Mouse (Mus musculus): ENCODE data around the gene Polr2a. TPM values are rescaled to one million over a fixed set of nuclear protein-coding genes. Genes with fewer than 3 reads are reported as not detected.
A peak's percentile ranks its signal among the peaks of the same experiment; 100 is the strongest.
"Not testable (repeated sequence)": the region's sequence is repeated elsewhere in the genome, so short reads cannot be mapped to it uniquely, and the experiment has no call there.

The Polr2a gene
- total RNA-seq, 4 experiments from 2014 or later, result 27.8 to 38.4 (median 35.3) TPM

- no peak for DNase-seq (ENCODE audit: low spot score in 2 of 2)
These were observed 3.7 kb downstream of the Polr2a start for GRCm38 (mm10) chr11:69754701-69755100.

GRCm38 (mm10) chr11:69754233-69754632 lies 4.2 kb downstream of the Polr2a start:
- DNase-seq (ENCODE audit: low spot score in 2 of 2), result no peak

- DNase-seq (ENCODE audit: low spot score in 2 of 2), result no peak
These were observed 5.8 kb downstream of the Polr2a start for GRCm38 (mm10) chr11:69752686-69753085.

- no peak for DNase-seq (ENCODE audit: low spot score in 2 of 2)
These were observed 6.8 kb downstream of the Polr2a start for GRCm38 (mm10) chr11:69751635-69752034.

- not testable (repeated sequence) for DNase-seq (ENCODE audit: low spot score in 2 of 2)
These were observed 27.0 kb downstream of the Polr2a start for GRCm38 (mm10) chr11:69731408-69731807.

GRCm38 (mm10) chr11:69729063-69729462 lies 29.4 kb downstream of the Polr2a start:
- DNase-seq (ENCODE audit: low spot score in 2 of 2), result peak; percentile 40 to 43

- DNase-seq (ENCODE audit: low spot score in 2 of 2), result no peak
These were observed 32.5 kb downstream of the Polr2a start for GRCm38 (mm10) chr11:69725951-69726350.

GRCm38 (mm10) chr11:69723074-69723473 lies 35.4 kb downstream of the Polr2a start:
- DNase-seq (ENCODE audit: low spot score in 2 of 2), result no peak

- DNase-seq (ENCODE audit: low spot score in 2 of 2), result no peak
These were observed 37.6 kb downstream of the Polr2a start for GRCm38 (mm10) chr11:69720852-69721251.

- DNase-seq (ENCODE audit: low spot score in 2 of 2), result no peak
These were observed 39.0 kb downstream of the Polr2a start for GRCm38 (mm10) chr11:69719423-69719822.

- no peak for DNase-seq (ENCODE audit: low spot score in 2 of 2)
These were observed 39.8 kb downstream of the Polr2a start for GRCm38 (mm10) chr11:69718661-69719060.

GRCm38 (mm10) chr11:69716953-69717352 lies 41.5 kb downstream of the Polr2a start:
- DNase-seq (ENCODE audit: low spot score in 2 of 2), result no peak

GRCm38 (mm10) chr11:69715929-69716328 lies 42.5 kb downstream of the Polr2a start:
- DNase-seq (ENCODE audit: low spot score in 2 of 2), result no peak

- no peak for DNase-seq (ENCODE audit: low spot score in 2 of 2)
These were observed 43.0 kb downstream of the Polr2a start for GRCm38 (mm10) chr11:69715482-69715881.

- DNase-seq (ENCODE audit: low spot score in 2 of 2), result no peak
These were observed 43.7 kb downstream of the Polr2a start for GRCm38 (mm10) chr11:69714636-69715329.

GRCm38 (mm10) chr11:69712954-69713672 lies 45.3 kb downstream of the Polr2a start:
- no peak for DNase-seq (ENCODE audit: low spot score in 2 of 2)

- no peak for DNase-seq (ENCODE audit: low spot score in 2 of 2)
These were observed 47.4 kb downstream of the Polr2a start for GRCm38 (mm10) chr11:69711082-69711481.

- no peak for DNase-seq (ENCODE audit: low spot score in 2 of 2)
These were observed 48.0 kb downstream of the Polr2a start for GRCm38 (mm10) chr11:69710470-69710869.

GRCm38 (mm10) chr11:69709554-69710446 lies 48.6 kb downstream of the Polr2a start:
- no peak for DNase-seq (ENCODE audit: low spot score in 2 of 2)

- no peak for DNase-seq (ENCODE audit: low spot score in 2 of 2)
These were observed 49.7 kb downstream of the Polr2a start for GRCm38 (mm10) chr11:69708614-69709265.

- no peak for DNase-seq (ENCODE audit: low spot score in 2 of 2)
These were observed 50.5 kb downstream of the Polr2a start for GRCm38 (mm10) chr11:69707873-69708381.

Measured in gastrocnemius, adult 8-10 months (tissue).